Mouse (Mus musculus): Measurements from ENCODE around the gene Vmn2r71.

Gene Vmn2r71

GRCm38 (mm10) chr7:85562787-85563186 lies at the start of gene Vmn2r71:
TSS of gene Vmn2r71 (plus strand) at chr7:85563087.
- no peak for DNase-seq (ENCODE audit: low spot score)

DNA sequence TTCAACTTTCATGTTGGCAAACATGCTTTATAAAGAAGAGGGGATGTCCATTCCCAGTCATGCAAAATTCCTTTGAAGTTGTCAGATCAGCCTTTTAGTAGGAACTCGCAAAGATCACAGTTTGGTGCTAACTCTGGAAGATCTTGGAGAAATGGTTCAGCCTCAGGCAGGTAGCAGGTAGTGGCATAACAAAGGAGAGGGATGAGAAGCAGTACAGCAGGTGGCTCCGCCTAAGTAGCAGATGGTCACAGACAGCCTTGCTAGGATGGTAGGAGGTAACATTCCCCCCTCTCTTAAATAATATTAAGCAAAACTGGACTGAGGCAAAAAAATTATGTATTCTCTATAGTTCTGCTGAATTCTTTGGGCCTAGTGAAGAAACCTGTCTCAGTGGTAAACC lies 20.8 kb upstream of the Vmn2r71 start:
- no peak for DNase-seq (ENCODE audit: low spot score)

DNA sequence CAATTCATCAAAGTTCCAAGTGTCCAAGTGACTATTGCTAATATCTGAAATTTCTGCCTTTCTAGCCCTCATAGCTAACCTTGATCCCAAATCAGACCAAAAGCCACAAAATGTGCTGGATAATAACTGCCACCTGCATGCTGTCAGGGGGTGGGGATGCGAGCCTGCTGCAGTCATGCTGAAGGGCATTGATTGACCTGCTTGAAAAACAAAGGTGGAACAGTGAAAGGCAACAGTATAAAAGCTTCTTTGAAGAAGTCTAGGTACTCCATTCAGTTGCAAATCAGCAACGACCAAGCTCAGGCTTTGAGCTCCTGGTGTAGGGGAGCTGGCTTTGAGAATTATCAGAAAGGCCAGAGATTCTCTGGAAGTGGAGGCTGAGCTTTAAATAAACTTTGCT lies 19.8 kb upstream of the Vmn2r71 start:
- DNase-seq (ENCODE audit: low spot score) = no peak

GRCm38 (mm10) chr7:85569092-85569491 lies 6.2 kb downstream of the Vmn2r71 start, which contains the start of gene Vmn2r70:
TSS of gene Vmn2r70 (minus strand) at chr7:85569192.
- no peak for DNase-seq (ENCODE audit: low spot score)
